Mouse (Mus musculus): ENCODE measurements around the gene Tbx1.

Tbx1 gene

GRCm38 (mm10) chr16:18589804-18590790, at the start of gene Tbx1:
TSS of gene Tbx1 (minus strand) at chr16:18590671.
- in situ Hi-C loops (cut with MboI; ENCODE audit: low sequenced_read_pairs): no loop called here

GRCm38 (mm10) chr16:18639382-18639929, 49.0 kb upstream of the Tbx1 start:
- in situ Hi-C loops (cut with MboI; ENCODE audit: low sequenced_read_pairs): no loop called here

GRCm38 (mm10) chr16:18638396-18638795, 47.9 kb upstream of the Tbx1 start:
- in situ Hi-C loops (cut with MboI; ENCODE audit: low sequenced_read_pairs): no loop called here

- in situ Hi-C loops (cut with MboI; ENCODE audit: low sequenced_read_pairs): no loop called here
Measured at GRCm38 (mm10) chr16:18636804-18637203, 46.3 kb upstream of the Tbx1 start.

GRCm38 (mm10) chr16:18636401-18636800, 45.9 kb upstream of the Tbx1 start:
- in situ Hi-C loops (cut with MboI; ENCODE audit: low sequenced_read_pairs): no loop called here

- in situ Hi-C loops (cut with MboI; ENCODE audit: low sequenced_read_pairs): no loop called here
Measured at GRCm38 (mm10) chr16:18633333-18633732, 42.9 kb upstream of the Tbx1 start.

GRCm38 (mm10) chr16:18632816-18633215, 42.3 kb upstream of the Tbx1 start:
- in situ Hi-C loops (cut with MboI; ENCODE audit: low sequenced_read_pairs): no loop called here

- in situ Hi-C loops (cut with MboI; ENCODE audit: low sequenced_read_pairs): no loop called here
Measured at GRCm38 (mm10) chr16:18632059-18632458, 41.6 kb upstream of the Tbx1 start.

- in situ Hi-C loops (cut with MboI; ENCODE audit: low sequenced_read_pairs): no loop called here
Measured at GRCm38 (mm10) chr16:18631141-18631540, 40.7 kb upstream of the Tbx1 start.

GRCm38 (mm10) chr16:18630291-18630690, 39.8 kb upstream of the Tbx1 start:
- in situ Hi-C loops (cut with MboI; ENCODE audit: low sequenced_read_pairs): no loop called here

GRCm38 (mm10) chr16:18629390-18630231, 39.1 kb upstream of the Tbx1 start, which contains the start of gene Sept5:
TSS of gene Sept5 (minus strand) at chr16:18629954.
- in situ Hi-C loops (cut with MboI; ENCODE audit: low sequenced_read_pairs): no loop called here

GRCm38 (mm10) chr16:18628948-18629340, 38.5 kb upstream of the Tbx1 start:
- in situ Hi-C loops (cut with MboI; ENCODE audit: low sequenced_read_pairs): no loop called here

GRCm38 (mm10) chr16:18628206-18628947, 37.9 kb upstream of the Tbx1 start:
- in situ Hi-C loops (cut with MboI; ENCODE audit: low sequenced_read_pairs): no loop called here

- in situ Hi-C loops (cut with MboI; ENCODE audit: low sequenced_read_pairs): no loop called here
Measured at GRCm38 (mm10) chr16:18627163-18627562, 36.7 kb upstream of the Tbx1 start.

GRCm38 (mm10) chr16:18626376-18626878, 36.0 kb upstream of the Tbx1 start, which contains the start of gene Gm49601:
TSS of gene Gm49601 (minus strand) at chr16:18626427.
- in situ Hi-C loops (cut with MboI; ENCODE audit: low sequenced_read_pairs): no loop called here

- in situ Hi-C loops (cut with MboI; ENCODE audit: low sequenced_read_pairs): no loop called here
Measured at GRCm38 (mm10) chr16:18625791-18626311, 35.4 kb upstream of the Tbx1 start.

- in situ Hi-C loops (cut with MboI; ENCODE audit: low sequenced_read_pairs): no loop called here
Measured at GRCm38 (mm10) chr16:18625097-18625496, 34.6 kb upstream of the Tbx1 start.

GRCm38 (mm10) chr16:18624641-18625040, 34.2 kb upstream of the Tbx1 start:
- in situ Hi-C loops (cut with MboI; ENCODE audit: low sequenced_read_pairs): loop anchor here (5.0 kb wide), 1 partner anchor 182 kb away; no protein-coding TSS in a partner anchor

- in situ Hi-C loops (cut with MboI; ENCODE audit: low sequenced_read_pairs): loop anchor here (5.0 kb wide), 1 partner anchor 182 kb away; no protein-coding TSS in a partner anchor
Measured at GRCm38 (mm10) chr16:18623751-18624540, 33.5 kb upstream of the Tbx1 start.
